Mouse (Mus musculus) embryonic fibroblast, embryonic 13.5 days (primary cell): ENCODE data around the gene B9d1. TPM values are rescaled to one million over a fixed set of nuclear protein-coding genes. Genes with fewer than 3 reads are reported as not detected.

Experiments used
- H3K27ac ChIP-seq: 2 replicates; pipeline ENCODE4 v1.5.1; 2012; ENCODE audit warnings: low read length, control low read depth, inconsistent platforms; ENCODE audit not compliant: insufficient read depth
- H3K4me1 ChIP-seq: 2 replicates; pipeline ENCODE4 v1.6.1; 2011; ENCODE audit warnings: low read length; ENCODE audit not compliant: control insufficient read depth, insufficient read depth
- H3K4me3 ChIP-seq: 2 replicates; pipeline ENCODE4 v1.5.1; 2011; ENCODE audit warnings: mild to moderate bottlenecking, control low read depth, low read length; ENCODE audit not compliant: insufficient read depth
- CTCF ChIP-seq: IDR thresholded peaks from 2 replicates; pipeline ENCODE4 v1.5.1; 2011; ENCODE audit warnings: mild to moderate bottlenecking, control low read depth, low read length, moderate library complexity, borderline replicate concordance; ENCODE audit not compliant: insufficient read depth
- POLR2A ChIP-seq: IDR thresholded peaks from 2 replicates; pipeline ENCODE4 v1.6.1; 2011; ENCODE audit warnings: low read depth, mild to moderate bottlenecking, control low read depth, low read length, moderate library complexity
- polyA plus RNA-seq: library from polyadenylated mRNA; stranded (reverse); fragments of >200 nt; gene quantifications from 2 replicates; pipeline ENCODE4 v1.2.4, GENCODE M21; 2011; ENCODE audit warnings: low read depth; ENCODE audit not compliant: missing spikeins, insufficient read length

B9d1 gene
- polyA plus RNA-seq, 1 experiment, result 23.8 TPM

DNA sequence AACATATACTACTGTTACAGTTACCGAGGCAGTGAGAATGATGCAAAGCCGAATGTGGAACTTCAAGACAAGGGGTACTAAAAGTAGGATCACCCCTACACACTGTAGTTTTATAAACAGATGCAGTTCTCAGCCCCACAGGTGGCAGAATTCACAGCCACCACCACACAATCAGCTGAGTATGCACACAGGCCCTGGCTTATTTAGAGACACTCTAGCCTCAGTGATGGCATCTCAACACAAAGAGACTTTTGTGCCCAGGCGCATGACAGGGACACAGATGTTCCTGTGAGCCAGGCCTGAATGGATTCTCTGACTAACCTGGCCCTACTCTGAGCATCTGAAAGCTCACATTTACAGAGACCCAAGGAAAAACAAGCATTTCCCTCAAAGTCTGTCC is 32.4 kb downstream of the B9d1 start:
- no peak overlapping the region for H3K27ac ChIP-seq
- H3K4me1 ChIP-seq, result no peaks in the 10 kb centered on the region
- TF ChIP-seq POLR2A, result no peak
- no peak for TF ChIP-seq CTCF
- H3K4me3 ChIP-seq, result no peak overlapping the region

DNA sequence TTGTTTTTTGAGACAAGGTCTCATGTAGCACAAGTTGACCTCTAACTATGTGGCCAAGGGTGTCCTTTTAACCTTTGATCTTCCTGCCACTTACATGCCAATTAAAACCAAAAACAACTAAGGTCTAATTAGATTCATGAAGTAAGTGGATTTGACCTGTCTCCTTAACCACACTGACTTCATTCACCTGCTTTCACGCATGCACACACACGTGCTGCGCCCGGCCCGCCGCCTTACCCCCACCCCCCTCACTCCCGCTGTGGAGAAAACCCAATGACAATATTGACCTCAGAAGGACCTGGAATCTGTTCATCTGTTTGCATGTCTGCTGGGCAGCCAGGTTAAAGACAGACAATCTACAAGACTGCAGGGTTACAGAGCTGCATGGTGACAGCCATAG is 35.7 kb downstream of the B9d1 start:
- no peak overlapping the region for H3K4me3 ChIP-seq
- TF ChIP-seq POLR2A, result no peak
- no peak for TF ChIP-seq CTCF
- no peaks in the 10 kb centered on the region for H3K4me1 ChIP-seq
- H3K27ac ChIP-seq, result no peak overlapping the region

DNA sequence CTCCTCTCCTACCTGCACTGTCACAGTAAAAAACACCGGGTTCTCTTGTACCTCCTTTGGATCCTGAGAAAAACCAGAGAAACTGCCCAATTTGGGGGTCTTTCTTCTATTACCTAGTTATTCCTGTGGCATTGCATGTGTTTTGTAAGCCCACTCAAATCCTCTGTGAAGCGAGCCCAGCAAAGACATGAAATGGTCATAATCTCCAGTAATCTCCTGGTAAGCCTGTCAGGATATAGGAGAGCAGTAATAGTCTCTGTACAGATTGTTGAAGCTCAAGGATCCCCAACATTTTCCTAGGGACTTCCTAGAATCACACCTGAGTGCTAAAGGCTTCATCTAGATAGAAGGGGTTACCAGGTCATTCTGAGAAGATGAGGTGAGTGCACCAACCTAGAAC is 36.2 kb downstream of the B9d1 start:
- no peaks in the 10 kb centered on the region for H3K4me1 ChIP-seq
- TF ChIP-seq CTCF (no peak), POLR2A (no peak)
- H3K27ac ChIP-seq, result no peak overlapping the region
- H3K4me3 ChIP-seq, result no peak overlapping the region

DNA sequence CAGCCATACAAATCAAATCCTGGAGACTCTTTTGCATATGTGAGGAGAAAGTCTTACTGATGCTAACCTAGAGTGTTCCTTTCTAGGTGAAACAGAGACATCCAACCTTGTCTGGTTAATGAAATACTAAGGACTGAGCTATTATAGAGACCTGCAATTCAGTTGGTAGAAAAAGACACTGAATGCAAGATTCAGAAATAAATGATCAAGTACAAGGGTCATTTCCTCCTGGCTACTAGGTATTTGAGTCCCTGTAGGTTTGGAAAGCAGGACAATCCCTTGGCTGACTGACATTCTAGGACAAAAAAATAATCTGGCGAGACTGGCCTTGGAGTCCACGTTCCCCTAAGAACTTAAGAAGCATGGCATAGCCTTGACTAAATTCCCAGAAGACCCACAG is 40.6 kb downstream of the B9d1 start:
- TF ChIP-seq CTCF (no peak), POLR2A (no peak)
- Histone ChIP-seq H3K4me1 (no peaks in the 10 kb centered on the region), H3K27ac (no peak overlapping the region), H3K4me3 (no peak overlapping the region)

DNA sequence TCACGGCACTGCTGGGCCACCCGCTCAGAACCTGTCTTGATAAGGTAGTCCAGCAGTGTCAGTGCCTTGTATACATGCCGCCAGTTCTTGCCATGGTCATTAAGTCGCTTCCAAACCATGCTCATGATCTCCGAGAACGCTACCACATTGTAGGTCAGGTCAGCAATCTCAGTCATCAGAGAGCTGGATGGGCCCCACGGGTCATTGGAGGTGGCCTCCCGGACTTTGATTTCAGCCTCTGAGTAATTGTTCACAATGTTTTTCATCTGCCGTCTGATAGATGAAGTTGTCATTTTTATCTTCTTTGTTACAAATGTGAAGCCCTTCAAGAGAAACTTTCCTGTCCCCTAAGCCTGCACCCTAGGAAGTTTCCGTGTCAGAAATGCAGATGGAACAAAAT is 41.5 kb downstream of the B9d1 start:
- no peaks in the 10 kb centered on the region for H3K4me1 ChIP-seq
- H3K27ac ChIP-seq, result no peak overlapping the region
- TF ChIP-seq CTCF, result no peak
- TF ChIP-seq POLR2A, result no peak
- H3K4me3 ChIP-seq, result no peak overlapping the region

DNA sequence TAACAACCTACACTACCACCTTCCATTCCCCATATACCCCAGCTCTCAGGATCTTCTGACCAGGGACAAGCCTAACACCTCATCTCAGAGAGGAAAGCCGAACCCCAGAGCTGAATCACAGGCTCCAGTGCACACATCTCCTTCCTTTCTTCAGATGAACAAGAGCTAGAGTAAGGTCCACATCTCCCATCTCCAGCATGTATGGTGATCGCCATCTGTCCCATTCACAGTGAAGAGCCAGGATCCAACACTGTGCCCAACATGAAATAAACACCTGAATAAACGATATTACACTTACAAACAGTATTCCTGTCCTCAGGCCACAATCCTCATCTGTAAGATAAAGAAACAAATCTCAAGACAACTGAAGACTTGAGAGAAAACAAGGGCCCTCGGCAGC is 42.8 kb downstream of the B9d1 start:
- Histone ChIP-seq H3K4me1 (no peaks in the 10 kb centered on the region), H3K27ac (no peak overlapping the region), H3K4me3 (no peak overlapping the region)
- TF ChIP-seq POLR2A (no peak), CTCF (no peak)

DNA sequence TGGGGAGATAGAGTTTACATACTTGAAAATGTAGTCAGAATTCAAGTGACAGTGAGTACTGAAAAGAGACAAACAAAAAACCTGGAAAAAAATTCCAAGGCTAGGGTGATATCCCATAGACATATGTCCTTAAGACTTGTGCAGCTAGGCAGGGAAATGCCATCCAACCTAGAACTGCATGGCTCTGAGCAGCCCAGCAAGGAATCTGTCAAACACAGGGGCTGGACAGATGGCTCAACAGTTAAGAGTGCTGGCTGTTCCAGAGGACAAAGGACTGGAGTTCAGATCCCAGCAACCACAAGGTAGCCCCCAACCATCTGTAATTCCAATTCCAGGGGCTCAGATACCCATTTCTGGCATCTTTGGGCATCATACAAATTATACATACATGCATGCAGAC is 45.7 kb downstream of the B9d1 start:
- no peak overlapping the region for H3K4me3 ChIP-seq

DNA sequence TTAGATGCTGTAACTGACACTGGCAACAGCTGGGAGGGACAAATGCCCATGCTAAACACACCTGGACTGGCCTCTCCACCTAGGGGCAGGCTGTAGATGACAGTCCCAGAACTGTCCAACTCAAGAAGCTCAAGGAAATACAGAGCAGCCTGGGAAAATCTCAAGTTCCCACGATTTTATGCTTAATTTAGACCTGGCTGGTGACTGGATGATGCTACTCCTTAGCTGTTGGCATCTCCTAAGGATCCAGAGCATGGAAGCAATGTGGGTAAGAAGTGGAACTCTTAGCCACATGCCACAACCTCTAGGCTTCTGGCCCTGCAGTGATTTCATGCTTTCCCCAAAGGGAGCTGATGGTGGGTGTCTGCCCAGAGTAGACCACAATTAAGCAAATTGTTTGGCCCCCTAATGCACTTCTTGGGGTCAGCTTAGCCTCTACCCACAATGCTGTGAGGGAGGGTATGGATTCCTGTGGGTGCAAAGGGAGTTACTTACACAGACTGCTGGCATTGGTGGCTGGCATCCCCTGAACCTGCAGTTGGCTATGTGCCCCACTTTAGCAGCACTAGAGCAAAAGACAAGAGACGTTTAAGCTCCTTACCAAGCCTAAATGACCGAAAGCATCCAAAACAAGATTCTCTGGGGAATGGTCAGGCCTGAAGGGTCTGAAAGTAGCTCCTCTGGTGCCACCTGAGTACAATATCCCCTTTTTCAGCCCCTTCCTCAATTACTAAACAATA is 48.2 kb downstream of the B9d1 start:
- H3K4me3 ChIP-seq, result no peak overlapping the region
- TF ChIP-seq CTCF, result no peak
- TF ChIP-seq POLR2A, result no peak
- no peak overlapping the region for H3K27ac ChIP-seq
- H3K4me1 ChIP-seq, result no peaks in the 10 kb centered on the region

More for the DNA sequence above, 45.7 kb downstream of the B9d1 start:
- no peaks in the 10 kb centered on the region for H3K4me1 ChIP-seq
- H3K27ac ChIP-seq, result no peak overlapping the region
- TF ChIP-seq POLR2A, result no peak
- no peak for TF ChIP-seq CTCF

DNA sequence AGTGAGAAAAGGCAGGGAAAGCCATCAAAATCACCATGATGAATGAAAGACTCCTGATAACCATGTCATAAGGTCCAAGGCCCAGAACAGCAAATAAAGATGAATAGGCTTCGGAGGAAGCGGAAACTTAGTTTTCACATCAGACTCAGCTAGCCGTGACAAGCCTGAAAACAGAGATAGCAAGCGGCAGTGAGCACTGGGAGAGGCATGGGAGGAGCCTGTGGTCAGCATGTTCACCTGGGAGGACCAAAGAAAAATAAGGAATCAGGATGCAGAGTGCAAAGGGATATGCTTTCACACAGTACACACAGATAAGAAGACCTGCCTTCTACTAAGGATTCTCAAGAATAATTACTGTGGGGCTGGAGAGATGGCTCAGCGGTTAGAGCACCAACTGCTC is 54.6 kb downstream of the B9d1 start:
- Histone ChIP-seq H3K4me1 (peaks cover 16% of the 10 kb centered on the region), H3K4me3 (no peak overlapping the region), H3K27ac (no peak overlapping the region)
- TF ChIP-seq POLR2A (no peak), CTCF (no peak)

DNA sequence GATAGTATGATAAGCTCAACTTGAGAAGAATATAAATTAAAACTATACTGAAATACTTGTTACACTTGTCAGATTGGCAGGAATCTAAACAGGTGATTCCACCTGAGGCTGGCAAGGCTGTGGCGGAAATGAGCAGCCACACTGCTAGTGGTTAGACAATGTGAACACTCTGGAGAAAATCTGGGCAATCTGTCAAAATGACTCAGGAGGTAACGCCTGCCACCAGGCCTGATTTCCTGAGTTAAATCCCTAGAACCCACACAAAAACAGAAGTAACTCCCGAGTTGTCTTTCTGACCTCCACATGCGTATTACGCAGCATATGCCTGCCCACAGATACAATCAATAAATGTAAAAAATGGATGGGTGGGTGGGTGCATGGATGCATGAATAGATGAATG is 57.5 kb downstream of the B9d1 start:
- H3K27ac ChIP-seq, result no peak overlapping the region; the same call in 1 of the 2 replicates
- TF ChIP-seq POLR2A (no peak), CTCF (no peak)
- peaks cover 26% of the 10 kb centered on the region for H3K4me1 ChIP-seq
- no peak overlapping the region for H3K4me3 ChIP-seq

Other genes starting within 250 kb of the B9d1 start
- gene Aldh3a2, start 237.7 kb upstream of the B9d1 start, polyA plus RNA-seq, result 42.5 and 50.3 TPM in 2 replicates
- gene Slc47a2, start 162.3 kb upstream of the B9d1 start, polyA plus RNA-seq, result not detected in 2 replicates
- not detected in 2 replicates for gene Slc47a1, start 126.8 kb upstream of the B9d1 start, polyA plus RNA-seq
- gene Rnf112, start 51.0 kb upstream of the B9d1 start, polyA plus RNA-seq, result 0.70 TPM in 1 of 2 replicates, not detected in the other
- 140 and 530 TPM in 2 replicates for gene Mfap4, start 19.7 kb upstream of the B9d1 start, polyA plus RNA-seq
- 28.3 and 35.6 TPM in 2 replicates for gene Mapk7, start 10.7 kb upstream of the B9d1 start, polyA plus RNA-seq
- 34.8 and 35.6 TPM in 2 replicates for gene Epn2, start 74.5 kb downstream of the B9d1 start, polyA plus RNA-seq
- 0.30 and 0.32 TPM in 2 replicates for gene Grap, start 148.1 kb downstream of the B9d1 start, polyA plus RNA-seq
- 0.46 and 0.60 TPM in 2 replicates for gene Fam83g, start 178.9 kb downstream of the B9d1 start, polyA plus RNA-seq
- not detected in 2 replicates for gene Slc5a10, start 215.7 kb downstream of the B9d1 start, polyA plus RNA-seq